Mouse (Mus musculus): ENCODE data around the gene Bpifb6.

The Bpifb6 gene

DNA sequence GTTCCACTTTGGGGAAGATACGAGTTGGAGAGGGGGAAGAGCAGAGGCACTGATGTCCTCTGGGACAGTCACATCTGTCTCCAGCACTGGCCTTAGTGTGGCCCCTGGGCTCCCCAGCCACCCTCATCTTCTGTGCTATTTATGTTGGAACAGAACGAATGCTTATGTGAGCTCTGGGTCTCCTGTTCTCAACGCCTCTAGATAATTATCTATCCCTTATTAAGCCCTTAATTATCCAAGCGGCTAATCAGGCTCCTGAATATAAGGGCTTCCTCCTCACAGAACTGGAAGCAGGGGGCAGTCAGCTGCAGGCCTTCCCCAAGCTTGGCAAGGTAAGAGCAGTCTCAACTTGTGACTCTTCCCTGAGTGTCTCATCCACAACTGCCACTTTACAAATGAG is at the start of gene Bpifb6:
TSS of gene Bpifb6 (plus strand) at position 301 of the 400 bp plus-strand sequence.
- DNase-seq: no peak

DNA sequence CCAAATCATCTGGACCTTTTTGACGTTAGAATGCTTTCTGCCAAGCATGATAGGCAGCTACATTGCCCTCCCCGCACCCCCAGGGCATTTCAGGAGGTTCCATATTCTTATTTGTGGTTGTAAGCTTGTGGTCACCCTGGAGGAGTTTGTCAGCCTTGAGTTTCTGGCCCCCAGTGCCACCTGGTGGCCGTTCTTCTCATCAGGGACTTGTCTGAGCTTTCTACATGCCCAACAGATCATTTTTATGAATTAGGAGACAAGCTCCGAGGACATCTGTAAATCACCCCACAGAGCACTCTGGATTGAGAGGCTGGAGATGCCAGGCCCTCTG is 49.2 kb upstream of the Bpifb6 start:
- peak; percentile 86 to 91 for DNase-seq

- DNase-seq: no peak
Measured at GRCm38 (mm10) chr2:153853544-153853943, 46.6 kb upstream of the Bpifb6 start.

- DNase-seq: peak; percentile 81 to 87
Measured at GRCm38 (mm10) chr2:153859581-153859980, 40.6 kb upstream of the Bpifb6 start.

- DNase-seq: no peak
Measured at GRCm38 (mm10) chr2:153860315-153860714, 39.9 kb upstream of the Bpifb6 start.

DNA sequence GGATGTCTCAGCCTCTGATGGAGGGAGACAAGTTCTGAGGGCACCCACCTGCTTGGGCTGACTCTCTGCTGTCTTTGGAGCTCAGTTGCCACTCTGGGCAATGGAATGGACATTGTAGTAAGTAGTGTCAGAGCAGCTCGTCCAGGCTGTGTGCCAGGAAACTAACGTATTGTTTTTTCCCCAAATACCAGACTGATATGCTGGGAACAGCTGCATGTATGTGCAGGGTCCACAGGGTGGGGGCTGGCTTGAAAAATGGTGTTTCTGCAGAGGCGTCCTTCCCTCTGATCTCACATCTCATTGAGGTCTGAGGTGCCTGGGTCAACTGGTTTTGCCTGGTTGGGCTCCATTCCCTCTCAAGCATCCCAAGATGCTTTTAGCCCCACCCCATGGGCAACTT is 39.5 kb upstream of the Bpifb6 start:
- no peak for DNase-seq

DNA sequence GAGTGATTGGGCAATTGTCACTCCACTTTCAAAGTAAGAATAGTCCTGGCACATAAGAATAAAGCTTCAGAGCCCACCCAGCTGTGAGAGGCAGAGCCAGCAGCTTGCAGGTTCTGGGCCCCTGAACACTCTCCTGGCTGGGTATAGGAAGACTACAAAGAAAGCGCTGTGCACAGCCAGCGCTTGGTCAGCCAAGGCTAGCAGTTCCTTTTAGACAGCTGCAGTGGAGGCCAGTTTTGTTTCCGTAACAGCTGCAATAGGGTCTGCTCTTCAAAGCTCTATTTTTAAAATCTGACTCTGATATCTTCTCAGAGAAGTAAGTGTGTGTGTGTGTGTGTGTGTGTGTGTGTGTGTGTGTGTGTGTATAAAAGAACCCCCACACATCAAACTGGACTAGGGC is 38.2 kb upstream of the Bpifb6 start:
- no peak for DNase-seq

DNA sequence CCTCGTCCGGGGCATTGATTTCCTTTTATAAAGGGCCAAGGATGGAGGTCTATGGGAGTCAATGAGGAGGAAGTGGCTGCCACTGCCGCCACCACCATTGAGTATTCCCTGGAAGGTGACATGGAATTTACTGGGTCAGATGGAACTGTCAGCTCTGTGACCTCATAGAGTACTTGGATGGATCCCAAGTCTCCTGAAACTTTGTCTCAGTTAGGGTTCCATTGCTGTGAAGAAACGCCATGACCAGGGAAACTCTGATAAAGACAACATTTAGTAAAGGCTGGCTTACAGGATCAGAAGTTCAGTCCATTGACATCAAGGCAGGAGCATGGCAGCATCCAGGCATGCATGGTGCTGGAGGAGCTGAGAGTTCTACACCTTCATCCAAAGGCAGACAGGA is 29.2 kb upstream of the Bpifb6 start, which contains the start of gene Sun5:
TSS of gene Sun5 (minus strand) at position 101 of the 400 bp plus-strand sequence.
- DNase-seq: no peak

DNA sequence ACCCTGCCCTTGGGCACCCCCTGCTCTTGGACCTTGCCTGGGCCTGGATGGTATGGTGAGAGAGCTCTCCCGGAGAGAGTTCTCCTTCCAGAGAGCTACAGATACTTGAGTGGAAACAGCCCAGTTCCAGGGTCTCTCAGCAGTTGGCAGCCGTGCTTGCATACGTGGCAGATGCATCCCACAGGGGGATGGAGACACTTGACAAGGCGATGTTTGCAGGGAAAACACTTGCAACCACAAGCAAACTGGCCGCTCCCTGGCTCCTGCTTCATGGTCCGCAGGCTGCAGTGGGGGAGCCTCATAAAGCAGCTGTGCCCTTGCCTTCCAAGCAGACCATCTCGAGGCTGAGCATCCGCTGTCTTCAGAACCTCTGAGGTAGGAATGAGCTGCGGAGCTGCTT is 25.4 kb upstream of the Bpifb6 start, which contains the start of gene Bpifb2:
TSS of gene Bpifb2 (plus strand) at position 301 of the 400 bp plus-strand sequence.
- DNase-seq: no peak

- peak; percentile 34 to 56 for DNase-seq
Measured at GRCm38 (mm10) chr2:153899111-153899510, 1.1 kb upstream of the Bpifb6 start.

GRCm38 (mm10) chr2:153902726-153903125 is 2.5 kb downstream of the Bpifb6 start:
- DNase-seq: peak; percentile 61 to 72

DNA sequence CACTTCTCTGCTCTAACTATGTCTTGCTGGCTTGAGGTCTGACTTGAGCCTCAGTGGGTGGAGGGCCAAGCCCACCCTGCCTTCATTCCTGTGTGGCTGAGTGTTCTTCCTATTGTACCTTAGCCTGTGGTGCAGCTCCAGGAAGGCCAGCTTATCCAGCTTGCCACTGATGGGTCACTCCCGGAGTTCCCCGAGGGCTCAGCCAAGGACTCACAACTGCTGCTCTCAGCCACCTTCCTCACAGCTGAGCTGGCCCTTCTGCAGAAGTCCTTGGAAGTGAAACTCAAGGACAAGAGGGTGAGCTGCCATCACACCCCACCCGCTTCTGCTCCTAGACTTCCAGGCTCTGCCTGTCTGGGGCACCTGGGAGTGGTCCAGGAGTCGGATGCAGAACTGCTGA is 6.4 kb downstream of the Bpifb6 start:
- no peak for DNase-seq

- DNase-seq: peak in 1 of 2 experiments; percentile 38
Measured at GRCm38 (mm10) chr2:153914151-153914550, 14.0 kb downstream of the Bpifb6 start.

- DNase-seq: no peak
Measured at GRCm38 (mm10) chr2:153917930-153918329, 17.7 kb downstream of the Bpifb6 start, which contains the start of gene Bpifb3. Gene Bpifb3 (plus strand): TSS chr2:153918230.

DNA sequence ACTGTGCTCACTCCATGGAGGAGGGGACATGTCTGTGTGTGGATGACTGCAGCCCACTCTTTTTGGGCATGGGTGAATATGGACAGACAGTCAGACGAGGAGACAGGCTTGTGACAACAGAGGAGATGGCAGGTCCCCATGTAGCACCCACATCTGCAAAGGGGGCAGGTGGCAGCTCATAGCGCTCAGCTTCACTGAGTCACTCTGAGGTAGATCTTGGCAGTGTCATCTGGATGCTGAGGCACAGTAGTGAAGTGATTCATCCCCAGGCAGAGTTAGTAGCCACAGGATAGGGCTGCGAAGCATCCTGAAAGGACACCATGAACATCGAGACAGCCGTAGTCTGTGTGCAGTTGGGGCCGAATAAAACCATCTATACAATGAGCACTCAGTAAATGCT is 21.1 kb downstream of the Bpifb6 start:
- DNase-seq: no peak

- peak; percentile 70 to 81 for DNase-seq
Measured at GRCm38 (mm10) chr2:153929871-153930413, 29.8 kb downstream of the Bpifb6 start.

DNA sequence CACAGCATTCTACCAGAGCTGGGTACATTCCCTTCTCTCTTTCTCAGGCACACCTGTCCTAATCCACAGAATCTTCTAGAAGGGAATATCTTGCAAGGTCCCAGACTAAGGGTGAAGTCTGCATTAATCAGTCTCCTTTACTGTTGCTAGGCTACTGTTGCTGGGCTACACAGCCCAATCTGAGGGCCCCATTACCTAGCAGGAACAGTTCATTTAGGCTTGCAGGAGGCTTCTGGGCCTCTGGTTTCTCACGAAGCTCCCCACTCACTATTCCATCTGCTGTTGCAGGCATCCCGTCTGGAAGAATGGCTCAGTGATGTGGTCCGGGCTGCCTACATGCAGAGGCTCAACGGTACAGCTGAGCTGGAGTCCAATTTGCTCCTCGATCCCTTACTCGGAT is 30.9 kb downstream of the Bpifb6 start:
- no peak for DNase-seq

DNA sequence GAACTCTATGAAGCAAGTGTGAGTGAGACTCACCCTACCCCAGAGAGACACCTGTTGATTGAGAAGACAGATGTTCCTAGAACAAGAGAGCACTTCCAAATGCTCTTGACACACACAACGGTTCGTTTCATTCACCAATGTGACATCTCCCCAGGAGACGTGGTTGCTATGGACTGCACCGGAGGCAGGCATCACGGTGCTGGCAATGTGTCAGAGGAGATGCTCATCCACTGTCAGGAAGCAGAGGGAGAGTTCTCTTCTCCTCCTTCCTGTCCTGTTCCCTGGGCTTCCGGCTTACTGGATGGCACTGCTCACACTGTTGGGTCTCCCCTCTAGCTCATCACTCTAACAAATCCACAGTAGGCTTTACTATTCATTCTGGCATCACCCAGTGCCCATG is 33.1 kb downstream of the Bpifb6 start:
- DNase-seq: no peak

GRCm38 (mm10) chr2:153935348-153935747 is 35.2 kb downstream of the Bpifb6 start:
- DNase-seq: no peak

GRCm38 (mm10) chr2:153937843-153938242 is 37.7 kb downstream of the Bpifb6 start, which contains the start of gene Bpifb4:
Gene Bpifb4 (plus strand): TSS chr2:153938212.
- no peak for DNase-seq

DNA sequence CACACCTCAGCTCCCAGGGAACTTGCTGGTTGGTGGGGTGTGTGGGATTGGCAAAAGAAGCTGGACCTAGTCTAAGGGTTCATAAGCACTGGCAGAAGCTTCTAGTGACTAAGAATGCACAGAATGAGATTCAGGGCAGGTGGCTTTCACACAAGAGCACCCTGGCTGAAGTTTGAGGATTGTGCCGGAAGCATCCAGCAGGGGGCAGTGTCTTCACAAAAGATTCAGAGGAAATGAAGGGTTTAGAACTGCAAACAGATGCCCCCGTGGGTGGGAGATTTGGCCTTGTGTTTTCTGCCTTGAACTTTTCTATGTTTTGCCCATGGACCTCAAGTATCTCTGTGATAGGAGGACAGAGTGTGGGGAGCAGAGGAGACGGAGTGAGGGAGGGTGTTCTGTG is 43.3 kb downstream of the Bpifb6 start:
- DNase-seq: peak; percentile 72 to 79

- no peak for DNase-seq
Measured at GRCm38 (mm10) chr2:153944567-153944966, 44.4 kb downstream of the Bpifb6 start.

DNA sequence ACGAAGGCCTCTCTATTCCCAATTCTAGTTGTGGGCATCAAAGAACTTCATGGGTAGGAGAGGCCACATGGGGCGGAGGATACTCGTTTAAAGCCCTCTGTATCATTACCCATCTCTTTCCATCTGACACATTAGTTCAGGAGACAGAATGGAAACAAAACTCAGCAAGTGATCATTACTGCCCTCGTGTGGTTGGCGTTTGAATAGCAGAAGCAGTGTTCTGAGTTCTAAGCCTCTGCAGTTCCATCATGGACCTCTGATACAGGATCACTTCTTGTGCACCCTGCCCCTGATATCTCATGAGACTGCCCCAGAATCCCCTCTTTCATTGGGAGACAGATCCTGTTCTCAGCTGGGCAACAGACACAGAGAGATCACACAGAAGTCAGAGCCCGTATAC is 52.7 kb downstream of the Bpifb6 start:
- DNase-seq: peak; percentile 81 to 86

DNA sequence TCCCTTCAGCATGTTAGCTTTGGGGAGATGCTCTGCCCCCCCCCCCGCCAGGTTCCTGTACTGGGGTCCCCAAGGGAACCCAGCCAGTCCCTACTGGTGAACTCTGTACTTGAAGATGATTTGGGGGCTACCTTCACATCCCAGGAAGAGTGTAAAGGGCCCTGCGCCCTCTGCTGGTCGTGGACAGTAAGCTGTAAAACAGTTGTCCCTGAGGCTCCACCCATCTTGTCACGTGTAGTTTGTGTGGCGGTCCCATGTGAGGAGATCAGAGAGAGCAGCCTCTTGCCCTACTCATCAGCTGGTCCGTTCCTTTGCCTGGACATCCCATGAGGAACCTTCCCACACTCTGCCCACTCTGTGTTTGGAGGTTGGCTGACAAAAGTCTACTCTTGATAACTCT is 53.6 kb downstream of the Bpifb6 start:
- peak; percentile 35 to 62 for DNase-seq

All from cerebellum, postnatal 25 days (tissue).